Mouse (Mus musculus): Measurements from ENCODE around the gene Babam1. TPM values are rescaled to one million over a fixed set of nuclear protein-coding genes. Genes with fewer than 3 reads are reported as not detected.

The Babam1 gene
- polyA plus RNA-seq, 1 experiment from 2014 or later = 99.6 TPM

DNA sequence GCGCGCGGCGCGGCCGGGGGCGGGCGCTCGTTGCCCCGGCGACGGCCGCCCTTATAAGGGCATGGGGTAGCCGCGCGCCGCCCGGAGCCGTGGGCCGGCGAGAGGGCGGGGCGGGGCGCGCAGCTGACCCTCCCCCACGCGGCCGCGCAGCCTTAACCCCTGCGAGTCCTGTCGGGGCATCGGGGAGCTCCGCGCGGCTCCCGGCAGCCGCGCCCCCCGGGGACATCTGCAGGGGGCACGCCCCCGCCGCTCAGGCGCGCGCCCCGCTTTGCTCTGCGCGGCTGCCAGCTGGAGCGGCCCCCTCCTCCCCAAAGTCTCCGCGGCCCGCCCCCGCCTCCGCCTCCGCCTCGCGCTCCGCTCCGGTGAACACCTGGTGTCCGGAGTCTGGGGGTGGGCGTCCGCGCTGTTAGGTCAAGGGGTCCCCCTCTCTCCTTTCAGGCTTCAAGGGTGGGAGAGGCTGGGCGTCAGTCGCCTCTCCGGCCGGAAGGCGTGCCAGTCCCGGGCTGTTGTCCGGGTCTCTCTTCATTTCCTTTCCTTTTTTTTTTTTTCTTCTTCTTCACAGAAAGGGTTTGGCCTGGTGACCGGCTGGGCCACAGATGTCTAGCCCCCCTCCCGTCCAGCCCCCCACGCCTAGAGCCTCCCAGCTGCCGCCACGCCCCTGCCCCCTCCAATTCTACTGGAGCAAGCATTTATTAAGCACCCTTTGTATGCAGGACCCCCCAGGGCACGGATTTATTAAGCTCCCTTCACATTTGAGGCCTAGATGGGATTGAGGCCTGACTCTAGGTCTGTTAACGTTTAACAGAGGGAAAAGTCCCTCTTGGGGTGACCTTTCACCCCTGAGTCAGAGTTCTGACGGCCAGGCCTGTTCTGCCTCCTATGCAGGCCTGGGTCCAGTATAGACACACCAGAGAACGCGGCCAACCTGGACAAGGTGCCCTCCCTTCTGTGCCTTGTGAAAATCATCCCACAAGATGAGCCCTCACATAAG is 14.4 kb upstream of the Babam1 start:
- H3K36me3 ChIP-seq = peaks cover 11% of the 10 kb centered on the region; the same call in 1 of the 2 replicates

GRCm38 (mm10) chr8:71383396-71383795 is 13.3 kb upstream of the Babam1 start:
- Histone ChIP-seq H3K4me3 (no peak overlapping the region), H3K4me1 (peaks cover 25% of the 10 kb centered on the region)
- WGBS = 12% methylated on average over 12 of the region's 12 CpGs

More for the DNA sequence above, 14.4 kb upstream of the Babam1 start:
- H3K4me1 ChIP-seq = peaks cover 25% of the 10 kb centered on the region
- no peaks in the 10 kb centered on the region for H3K9me3 ChIP-seq
- peak; percentile 86 for ATAC-seq (ENCODE audit: insufficient number of reproducible peaks, insufficient read depth, low FRiP score, low TSS enrichment)
- no peaks in the 10 kb centered on the region for H3K27me3 ChIP-seq
- H3K4me2 ChIP-seq (replicated peaks) = peak overlapping the region; percentile 96
- peak overlapping the region; percentile 71 for H3K4me3 ChIP-seq
- H3K27ac ChIP-seq = peak overlapping the region; percentile 91
- 2% methylated on average over 59 of the region's 80 CpGs for WGBS
- H3K9ac ChIP-seq = peak overlapping the region; percentile 81

GRCm38 (mm10) chr8:71383860-71384259 is 12.8 kb upstream of the Babam1 start:
- Histone ChIP-seq H3K36me3 (no peaks in the 10 kb centered on the region), H3K4me1 (peaks cover 23% of the 10 kb centered on the region), H3K9me3 (no peaks in the 10 kb centered on the region), H3K27ac (no peak overlapping the region), H3K27me3 (no peaks in the 10 kb centered on the region), H3K4me2 (replicated peaks) (no peak overlapping the region), H3K9ac (no peak overlapping the region), H3K4me3 (no peak overlapping the region)
- ATAC-seq (ENCODE audit: insufficient number of reproducible peaks, insufficient read depth, low FRiP score, low TSS enrichment) = no peak
- 38% methylated on average over 3 of the region's 3 CpGs for WGBS

More at GRCm38 (mm10) chr8:71383396-71383795, 13.3 kb upstream of the Babam1 start:
- no peak overlapping the region for H3K4me2 ChIP-seq (replicated peaks)
- H3K36me3 ChIP-seq = no peaks in the 10 kb centered on the region
- H3K27me3 ChIP-seq = no peaks in the 10 kb centered on the region
- ATAC-seq (ENCODE audit: insufficient number of reproducible peaks, insufficient read depth, low FRiP score, low TSS enrichment) = no peak
- H3K27ac ChIP-seq = peak overlapping the region; percentile 91; the same call in 1 of the 2 replicates
- H3K9ac ChIP-seq = 0 out of 2 replicates have a peak overlapping the region, but pooled peaks have one; percentile 24
- no peaks in the 10 kb centered on the region for H3K9me3 ChIP-seq

DNA sequence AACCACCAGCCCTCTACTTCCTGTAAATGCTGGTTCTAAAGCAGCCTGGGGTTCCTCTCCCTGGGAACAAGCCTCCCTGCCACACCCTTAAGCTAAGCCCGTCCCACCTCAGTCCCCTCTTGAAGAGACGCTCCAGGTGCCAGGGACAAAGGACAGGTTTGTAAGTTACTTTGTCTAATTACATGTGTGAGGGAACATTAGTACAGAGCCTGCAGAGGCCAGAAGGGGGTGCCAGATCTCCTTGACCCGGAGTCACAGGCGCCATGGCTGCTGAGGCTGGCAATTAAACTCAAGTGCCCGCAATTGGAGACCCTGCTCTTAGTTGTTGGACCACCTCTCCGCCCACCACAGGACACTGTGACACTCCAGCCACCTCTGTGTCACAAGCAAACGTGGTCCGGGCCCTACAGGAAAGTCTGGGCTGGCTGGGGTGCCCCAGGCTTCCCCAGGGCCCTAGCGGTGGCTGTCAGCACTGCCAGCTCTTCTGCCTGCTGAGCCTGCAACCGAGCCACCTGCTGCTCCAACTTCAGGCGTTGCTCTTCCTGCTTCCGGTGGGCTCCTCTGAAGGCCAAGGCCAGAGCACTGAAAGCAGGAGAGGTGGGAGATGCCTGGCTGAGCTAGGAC is 11.3 kb upstream of the Babam1 start:
- Histone ChIP-seq H3K9ac (no peak overlapping the region), H3K4me3 (no peak overlapping the region), H3K36me3 (no peaks in the 10 kb centered on the region), H3K27ac (no peak overlapping the region), H3K9me3 (no peaks in the 10 kb centered on the region), H3K27me3 (no peaks in the 10 kb centered on the region), H3K4me1 (peaks cover 10% of the 10 kb centered on the region; the same call in 1 of the 2 replicates), H3K4me2 (replicated peaks) (no peak overlapping the region)
- no peak for ATAC-seq (ENCODE audit: insufficient number of reproducible peaks, insufficient read depth, low FRiP score, low TSS enrichment)
- 71% methylated on average over 12 of the region's 12 CpGs for WGBS

GRCm38 (mm10) chr8:71388267-71388666 is 8.4 kb upstream of the Babam1 start:
- 66% methylated on average over 1 of the region's 1 CpGs for WGBS
- no peak for ATAC-seq (ENCODE audit: insufficient number of reproducible peaks, insufficient read depth, low FRiP score, low TSS enrichment)
- Histone ChIP-seq H3K9me3 (no peaks in the 10 kb centered on the region), H3K4me1 (peaks cover 2% of the 10 kb centered on the region; the same call in 1 of the 2 replicates), H3K36me3 (no peaks in the 10 kb centered on the region), H3K9ac (no peak overlapping the region), H3K27me3 (no peaks in the 10 kb centered on the region), H3K27ac (no peak overlapping the region), H3K4me3 (no peak overlapping the region), H3K4me2 (replicated peaks) (no peak overlapping the region)

GRCm38 (mm10) chr8:71391696-71392095 is 5.0 kb upstream of the Babam1 start:
- WGBS = 80% methylated on average over 2 of the region's 2 CpGs
- no peaks in the 10 kb centered on the region for H3K4me1 ChIP-seq
- ATAC-seq (ENCODE audit: insufficient number of reproducible peaks, insufficient read depth, low FRiP score, low TSS enrichment) = no peak
- no peak overlapping the region for H3K4me3 ChIP-seq
- no peak overlapping the region for H3K4me2 ChIP-seq (replicated peaks)
- H3K27ac ChIP-seq = no peak overlapping the region
- H3K27me3 ChIP-seq = no peaks in the 10 kb centered on the region
- no peaks in the 10 kb centered on the region for H3K9me3 ChIP-seq
- no peak overlapping the region for H3K9ac ChIP-seq
- H3K36me3 ChIP-seq = no peaks in the 10 kb centered on the region

DNA sequence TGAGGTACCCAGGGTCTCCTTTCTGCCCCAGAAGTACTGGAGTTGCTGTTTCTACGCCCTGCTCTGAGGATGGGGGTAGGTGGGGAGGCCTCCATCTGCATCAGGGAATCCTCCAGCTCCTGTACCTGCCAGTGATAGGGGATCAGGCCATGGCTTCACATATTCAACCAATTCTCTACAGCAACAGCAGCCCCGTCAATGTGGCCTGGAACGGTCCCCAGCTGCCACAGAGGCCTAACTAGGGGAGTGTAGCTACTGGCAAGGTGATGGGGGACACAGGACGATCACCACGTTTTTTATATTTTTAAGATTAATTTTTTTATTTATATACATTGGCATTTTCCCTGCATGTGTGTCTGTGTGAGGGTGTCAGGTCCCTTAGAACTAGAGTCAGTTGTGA is 4.3 kb upstream of the Babam1 start:
- H3K9ac ChIP-seq = no peak overlapping the region
- 73% methylated on average over 5 of the region's 5 CpGs for WGBS
- no peaks in the 10 kb centered on the region for H3K9me3 ChIP-seq
- H3K27me3 ChIP-seq = no peaks in the 10 kb centered on the region
- H3K4me3 ChIP-seq = no peak overlapping the region
- ATAC-seq (ENCODE audit: insufficient number of reproducible peaks, insufficient read depth, low FRiP score, low TSS enrichment) = no peak
- no peaks in the 10 kb centered on the region for H3K36me3 ChIP-seq
- no peak overlapping the region for H3K27ac ChIP-seq
- no peak overlapping the region for H3K4me2 ChIP-seq (replicated peaks)
- peaks cover 2% of the 10 kb centered on the region for H3K4me1 ChIP-seq

DNA sequence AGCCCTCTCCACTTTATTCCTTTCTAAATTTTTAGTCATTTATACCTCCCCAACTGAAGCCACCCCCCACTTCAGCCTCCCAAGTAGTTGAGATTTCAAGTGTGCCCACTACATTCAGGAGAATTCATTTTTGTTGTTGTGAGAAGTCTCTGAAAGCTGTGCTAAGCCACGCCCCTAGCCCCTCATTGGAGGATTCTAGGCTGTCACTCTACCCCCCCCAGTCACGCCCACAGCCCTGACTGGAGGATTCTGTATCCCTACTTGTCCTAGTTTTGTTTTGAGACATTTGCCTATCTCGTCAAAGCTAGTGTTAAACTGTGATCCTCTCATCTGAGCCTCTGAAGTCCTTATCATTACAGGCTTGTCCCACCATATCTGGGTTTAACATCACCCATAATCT is 3.8 kb upstream of the Babam1 start:
- H3K4me3 ChIP-seq = no peak overlapping the region
- WGBS = 12% methylated on average over 3 of the region's 3 CpGs
- H3K4me1 ChIP-seq = peaks cover 6% of the 10 kb centered on the region

DNA sequence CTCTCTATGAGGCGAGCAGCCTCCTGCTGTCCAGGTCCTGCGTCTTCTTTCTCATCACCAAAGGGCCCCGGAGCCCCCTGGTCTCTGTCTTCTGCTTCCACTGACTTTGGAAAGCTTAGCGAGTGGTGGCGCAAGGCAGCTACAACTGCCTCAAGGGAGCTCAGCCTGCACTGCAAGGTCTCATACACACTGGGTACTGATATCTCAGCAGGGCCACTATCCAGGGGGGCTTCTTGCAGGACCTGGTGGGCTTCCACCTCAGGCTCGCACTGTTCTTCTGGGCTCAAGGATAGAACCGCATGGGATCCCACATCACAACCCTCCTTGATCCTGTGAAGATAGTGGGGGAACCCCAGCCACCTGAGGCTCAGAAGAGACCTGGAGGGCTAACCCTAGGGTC is 2.2 kb upstream of the Babam1 start:
- Histone ChIP-seq H3K4me1 (peaks cover 6% of the 10 kb centered on the region), H3K9me3 (no peaks in the 10 kb centered on the region), H3K4me2 (replicated peaks) (no peak overlapping the region), H3K27me3 (no peaks in the 10 kb centered on the region), H3K9ac (no peak overlapping the region), H3K27ac (no peak overlapping the region), H3K4me3 (no peak overlapping the region), H3K36me3 (peaks cover 10% of the 10 kb centered on the region)
- WGBS = 80% methylated on average over 7 of the region's 7 CpGs
- ATAC-seq (ENCODE audit: insufficient number of reproducible peaks, insufficient read depth, low FRiP score, low TSS enrichment) = no peak

More for the DNA sequence above, 3.8 kb upstream of the Babam1 start:
- Histone ChIP-seq H3K9ac (no peak overlapping the region), H3K27me3 (no peaks in the 10 kb centered on the region), H3K4me2 (replicated peaks) (no peak overlapping the region; the same call in 1 of the 2 replicates), H3K9me3 (no peaks in the 10 kb centered on the region), H3K36me3 (no peaks in the 10 kb centered on the region), H3K27ac (no peak overlapping the region)
- no peak for ATAC-seq (ENCODE audit: insufficient number of reproducible peaks, insufficient read depth, low FRiP score, low TSS enrichment)

DNA sequence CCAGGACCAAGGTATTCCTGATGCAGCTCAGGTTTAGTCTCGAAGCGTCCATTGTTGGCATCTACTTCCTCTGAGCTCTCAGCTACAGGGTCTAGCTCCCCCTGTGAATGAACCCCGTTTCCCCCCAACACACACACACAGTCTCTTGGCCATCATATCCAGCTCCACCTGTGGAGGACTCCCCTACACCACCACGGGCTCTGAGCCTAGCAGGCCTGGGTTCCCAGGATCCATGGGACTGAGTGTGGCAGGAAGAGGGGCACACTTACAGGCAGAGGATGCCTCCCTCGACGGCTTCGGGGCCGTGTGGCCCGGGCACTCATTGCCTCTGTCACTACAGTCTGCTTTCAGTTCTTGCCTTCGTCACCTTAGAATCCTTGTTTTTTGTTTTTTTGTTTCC is 1.6 kb upstream of the Babam1 start:
- 86% methylated on average over 10 of the region's 10 CpGs for WGBS
- Histone ChIP-seq H3K9me3 (no peaks in the 10 kb centered on the region), H3K27me3 (no peaks in the 10 kb centered on the region), H3K9ac (no peak overlapping the region), H3K4me3 (no peak overlapping the region), H3K4me1 (peaks cover 6% of the 10 kb centered on the region), H3K27ac (no peak overlapping the region), H3K36me3 (peaks cover 14% of the 10 kb centered on the region), H3K4me2 (replicated peaks) (no peak overlapping the region)
- ATAC-seq (ENCODE audit: insufficient number of reproducible peaks, insufficient read depth, low FRiP score, low TSS enrichment) = no peak

DNA sequence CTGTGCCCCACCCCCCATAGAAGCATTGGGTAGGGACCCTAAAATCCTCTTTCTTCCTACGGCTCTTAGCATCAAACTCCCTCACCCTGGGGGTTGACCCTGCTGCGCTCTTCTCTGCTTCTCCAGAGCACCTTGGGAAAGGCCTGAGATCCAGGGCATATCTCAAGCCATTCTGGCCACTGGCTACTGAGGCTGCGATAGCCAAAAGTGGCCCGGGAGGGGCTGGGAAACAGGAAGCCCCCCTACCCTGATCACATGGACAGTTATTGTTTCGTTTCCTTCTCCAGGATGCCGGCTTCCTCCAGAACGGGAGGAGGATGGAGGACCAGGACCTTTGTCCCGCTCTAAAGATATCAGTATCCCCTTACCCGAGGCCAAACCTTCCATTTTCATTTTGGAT is 1.0 kb upstream of the Babam1 start, which contains the start of gene Ushbp1:
Gene Ushbp1, minus strand, starts transcription at position 174 of the 400 bp plus-strand sequence.
- H3K27me3 ChIP-seq = no peaks in the 10 kb centered on the region

More for the DNA sequence above, 1.0 kb upstream of the Babam1 start, which contains the start of gene Ushbp1:
- Histone ChIP-seq H3K4me1 (peaks cover 6% of the 10 kb centered on the region), H3K9me3 (no peaks in the 10 kb centered on the region), H3K4me3 (peak within 1 kb of the TSS; percentile 83), H3K36me3 (peaks cover 18% of the 10 kb centered on the region), H3K9ac (no peak within 1 kb of the TSS), H3K27ac (peak within 1 kb of the TSS; percentile 52; the same call in 1 of the 2 replicates), H3K4me2 (replicated peaks) (peak within 1 kb of the TSS; percentile 80)
- ATAC-seq (ENCODE audit: insufficient number of reproducible peaks, insufficient read depth, low FRiP score, low TSS enrichment) = no peak
- WGBS = 88% methylated on average over 9 of the region's 9 CpGs
